In genomic region chr8:86745935-86746441, GRCm38 (mm10) we compare ENCODE assay signal across 7 mouse cellular contexts. TPM values are rescaled to one million over a fixed set of nuclear protein-coding genes. Genes with fewer than 3 reads are reported as not detected.
DNase-seq lines count a peak whose midpoint lies in the region; ATAC-seq and TF ChIP-seq lines count a peak whose summit lies in the region.

No protein-coding gene starts in this region.

- H3K4me1 ChIP-seq in embryonic facial prominence, embryonic 11.5 days (ENCODE audit: control insufficient read depth, insufficient read depth, low read length): no peaks in the 10 kb centered on the region
- peaks cover 6% of the 10 kb centered on the region; the same call in 1 of the 2 replicates for H3K4me1 ChIP-seq in limb, embryonic 11.5 days (ENCODE audit: control insufficient read depth, insufficient read depth, low read length)
- peaks cover 41% of the 10 kb centered on the region for H3K4me1 ChIP-seq in midbrain, embryonic 13.5 days (replicated peaks)
- H3K4me1 ChIP-seq in small intestine, adult 2 months (ENCODE audit: control insufficient read depth, insufficient read depth, insufficient read length, low read length): peaks cover 13% of the 10 kb centered on the region

- peak overlapping the region; percentile 81 for H3K4me2 ChIP-seq in embryonic facial prominence, embryonic 11.5 days (ENCODE audit: low read depth, low read length)
- H3K4me2 ChIP-seq in limb, embryonic 11.5 days (ENCODE audit: low read depth, severe bottlenecking): peak overlapping the region; percentile 86
- peak overlapping the region; percentile 78 for H3K4me2 ChIP-seq in midbrain, embryonic 13.5 days (replicated peaks)

- H3K4me3 ChIP-seq in embryonic facial prominence, embryonic 11.5 days (ENCODE audit: low read depth, low read length): peak overlapping the region; percentile 69
- peak overlapping the region; percentile 87 for H3K4me3 ChIP-seq in limb, embryonic 11.5 days (ENCODE audit: low read depth, low read length)
- H3K4me3 ChIP-seq in midbrain, embryonic 13.5 days (replicated peaks): peak overlapping the region; percentile 80
- peak overlapping the region; percentile 99 for H3K4me3 ChIP-seq in small intestine, adult 2 months (ENCODE audit: low read depth, low read length)

- H3K9ac ChIP-seq in embryonic facial prominence, embryonic 11.5 days (replicated peaks; ENCODE audit: low read length): peak overlapping the region; percentile 99
- H3K9ac ChIP-seq in limb, embryonic 11.5 days (ENCODE audit: low read length): peak overlapping the region; percentile 100
- peak overlapping the region; percentile 97 for H3K9ac ChIP-seq in midbrain, embryonic 13.5 days (replicated peaks)

- DNase-seq in adrenal gland, postnatal 25 days: peak; percentile 97
- peak; percentile 93 for DNase-seq in embryonic facial prominence, embryonic 11.5 days (ENCODE audit: low spot score)
- peak; percentile 96 to 98 for DNase-seq in heart, adult 18-20 months
- DNase-seq in kidney, adult 18-20 months: peak; percentile 96
- peak; percentile 96 for DNase-seq in limb, embryonic 11.5 days (ENCODE audit: low spot score)

- peak overlapping the region; percentile 94 for H3K27ac ChIP-seq in embryonic facial prominence, embryonic 11.5 days (replicated peaks; ENCODE audit: low read depth, low read length)
- H3K27ac ChIP-seq in limb, embryonic 11.5 days (replicated peaks; ENCODE audit: low read depth, low read length): peak overlapping the region; percentile 92
- H3K27ac ChIP-seq in midbrain, embryonic 13.5 days: peak overlapping the region; percentile 98
- H3K27ac ChIP-seq in small intestine, adult 2 months (ENCODE audit: insufficient read depth, low read depth, low read length): peak overlapping the region; percentile 89

- no peak for TF ChIP-seq CTCF in small intestine, adult 2 months (IDR thresholded peaks at IDR 0.05; ENCODE audit: extremely low read depth, insufficient read length, insufficient replicate concordance, low read depth, low read length)

- ATAC-seq in embryonic facial prominence, embryonic 11.5 days (replicated peaks; ENCODE audit: insufficient number of reproducible peaks, low FRiP score, low TSS enrichment, low read depth): peak; percentile 84
- peak; percentile 81 for ATAC-seq in limb, embryonic 11.5 days (ENCODE audit: insufficient number of reproducible peaks, low FRiP score, low TSS enrichment, low read depth)
- ATAC-seq in midbrain, embryonic 13.5 days: peak; percentile 88

- 2% methylated on average over 56 of the region's 70 CpGs for WGBS in embryonic facial prominence, embryonic 11.5 days
- 0% methylated on average over 58 of the region's 70 CpGs for WGBS in limb, embryonic 11.5 days
- under 1% methylated on average over 61 of the region's 70 CpGs for WGBS in midbrain, embryonic 13.5 days
- WGBS in small intestine, adult 2 months: under 1% methylated on average over 63 of the region's 70 CpGs

- TF ChIP-seq POLR2A in small intestine, adult 2 months (IDR thresholded peaks at IDR 0.05; ENCODE audit: low read depth, low read length): peak; percentile 56

- H3K9me3 ChIP-seq in embryonic facial prominence, embryonic 11.5 days (replicated peaks; ENCODE audit: control insufficient read depth, low read length): no peaks in the 10 kb centered on the region
- H3K9me3 ChIP-seq in limb, embryonic 11.5 days (ENCODE audit: control insufficient read depth, low read length): no peaks in the 10 kb centered on the region
- H3K9me3 ChIP-seq in midbrain, embryonic 13.5 days: no peaks in the 10 kb centered on the region

- H3K27me3 ChIP-seq in embryonic facial prominence, embryonic 11.5 days (ENCODE audit: control insufficient read depth, insufficient read depth, low read length): no peaks in the 10 kb centered on the region
- H3K27me3 ChIP-seq in limb, embryonic 11.5 days (ENCODE audit: control insufficient read depth, insufficient read depth, low read length): no peaks in the 10 kb centered on the region
- no peaks in the 10 kb centered on the region for H3K27me3 ChIP-seq in midbrain, embryonic 13.5 days
- H3K27me3 ChIP-seq in small intestine, adult 2 months (ENCODE audit: control insufficient read depth, insufficient read depth, low read length): no peaks in the 10 kb centered on the region

- no peaks in the 10 kb centered on the region for H3K36me3 ChIP-seq in embryonic facial prominence, embryonic 11.5 days (replicated peaks; ENCODE audit: control insufficient read depth, insufficient read depth, low read depth, low read length)
- no peaks in the 10 kb centered on the region for H3K36me3 ChIP-seq in limb, embryonic 11.5 days (ENCODE audit: control insufficient read depth, insufficient read depth, low read length)
- no peaks in the 10 kb centered on the region for H3K36me3 ChIP-seq in midbrain, embryonic 13.5 days
- no peaks in the 10 kb centered on the region for H3K36me3 ChIP-seq in small intestine, adult 2 months (ENCODE audit: control insufficient read depth, insufficient read depth, low read length)

RNA-seq across cellular contexts. Expression of gene Siah1a, which starts 0.3 kb away (rescaled TPM):
- total RNA-seq in adrenal gland, postnatal 25 days (2021): 19.1 and 20.3 TPM in 2 replicates
- 74.9 and 84.7 TPM in 2 replicates for polyA plus RNA-seq in embryonic facial prominence, embryonic 11.5 days (2014; fragmentation: Nextera tagmentation; extraction: Ambion mirVana)
- total RNA-seq in heart, adult 18-20 months (2021): 10 to 100 TPM; 13.4 to 14.1 TPM
- polyA plus RNA-seq in limb, embryonic 11.5 days (2014; fragmentation: Nextera tagmentation; extraction: Ambion mirVana): 59.8 and 61.6 TPM in 2 replicates
- 90.1 and 91.0 TPM in 2 replicates for polyA plus RNA-seq in midbrain, embryonic 13.5 days (2015; fragmentation: Nextera tagmentation; extraction: Ambion mirVana)
- 6.8 and 14.7 TPM in 2 replicates for polyA plus RNA-seq in small intestine, adult 2 months (2012; rRNA removed)

RNA-seq across cellular contexts. Expression of gene Gm10638, which starts 0.5 kb away (rescaled TPM):
- total RNA-seq in adrenal gland, postnatal 25 days (2021): 2.0 and 4.3 TPM in 2 replicates
- 4.3 and 5.2 TPM in 2 replicates for polyA plus RNA-seq in embryonic facial prominence, embryonic 11.5 days (2014; fragmentation: Nextera tagmentation; extraction: Ambion mirVana)
- 1 to 10 TPM; 3.9 to 4.7 TPM for total RNA-seq in heart, adult 18-20 months (2021)
- 5.9 and 7.4 TPM in 2 replicates for polyA plus RNA-seq in limb, embryonic 11.5 days (2014; fragmentation: Nextera tagmentation; extraction: Ambion mirVana)
- polyA plus RNA-seq in midbrain, embryonic 13.5 days (2015; fragmentation: Nextera tagmentation; extraction: Ambion mirVana): 5.9 and 8.5 TPM in 2 replicates
- polyA plus RNA-seq in small intestine, adult 2 months (2012; rRNA removed): 2.2 and 6.3 TPM in 2 replicates

Comparison
In these comparisons a context has a peak if more than half of its experiments do, and no peak if none do; other contexts are left out.
1. Peak in every context shown above with its lines: DNase-seq, ATAC-seq, H3K4me3 ChIP-seq and H3K27ac ChIP-seq.